Mouse (Mus musculus): ENCODE results near the gene Ubl5.

GRCm38 (mm10) chr9:20696107-20696712 lies 53.5 kb downstream of the Ubl5 start:
- TF ChIP-seq POLR2A (IDR thresholded peaks at IDR 0.05; ENCODE audit: low read depth, low read length), result no peak
- TF ChIP-seq CTCF (IDR thresholded peaks at IDR 0.05; ENCODE audit: extremely low read depth, insufficient read length, insufficient replicate concordance, low read depth, low read length), result no peak

Data from small intestine, adult 2 months (tissue).